Mouse (Mus musculus) kidney, embryonic 16.5 days (tissue): Measurements from ENCODE around the gene Zfp771. TPM values are rescaled to one million over a fixed set of nuclear protein-coding genes. Genes with fewer than 3 reads are reported as not detected.
A peak's percentile ranks its signal among the peaks of the same experiment; 100 is the strongest.

Experiments used
- ATAC-seq: fragments of 200-750 bp; cut with Nextera tagmentation; 2 replicates; pipeline ENCODE4 v1.8.0; 2017; ENCODE audit warnings: moderate TSS enrichment; ENCODE audit not compliant: low FRiP score, low TSS enrichment
- H3K27ac ChIP-seq: fragments of 300-500 bp; sonication (generic); 2 replicates; pipeline ENCODE4 v1.5.1; 2014; ENCODE audit warnings: low read length
- H3K27me3 ChIP-seq: fragments of 300-500 bp; sonication (generic); 2 replicates; pipeline ENCODE4 v1.6.1; 2014; ENCODE audit warnings: low read length, control low read depth, mixed read lengths; ENCODE audit not compliant: insufficient read depth
- H3K36me3 ChIP-seq: fragments of 300-500 bp; sonication (generic); 2 replicates; pipeline ENCODE4 v1.6.1; 2014; ENCODE audit warnings: low read length, control low read depth, mixed read lengths; ENCODE audit not compliant: insufficient read depth
- H3K4me1 ChIP-seq: fragments of 300-500 bp; sonication (generic); 2 replicates; pipeline ENCODE4 v1.6.1; 2014; ENCODE audit warnings: low read length, control low read depth, mixed read lengths; ENCODE audit not compliant: insufficient read depth
- H3K4me2 ChIP-seq: fragments of 300-500 bp; sonication (generic); replicated peaks from 2 replicates; pipeline ENCODE4 v1.6.1; 2014; ENCODE audit warnings: low read depth, low read length
- H3K4me3 ChIP-seq: fragments of 300-500 bp; sonication (generic); 2 replicates; pipeline ENCODE4 v1.5.1; 2014; ENCODE audit warnings: mild to moderate bottlenecking, low read length
- H3K9ac ChIP-seq: fragments of 300-500 bp; sonication (generic); replicated peaks from 2 replicates; pipeline ENCODE4 v1.6.1; 2014; ENCODE audit warnings: low read length
- H3K9me3 ChIP-seq: fragments of 300-500 bp; sonication (generic); 2 replicates; pipeline ENCODE4 v1.6.1; 2016; ENCODE audit warnings: low read length, control low read depth
- WGBS: fragments of 180-500 bp; shearing (Covaris S2); extraction: QIAGEN DNeasy Blood & Tissue Kit; methylation state at CpG from one replicate; pipeline ENCODE4 v1.1.7; 2014; 5-methylcytosine and 5-hydroxymethylcytosine counted together
- polyA plus RNA-seq: library from polyadenylated mRNA; unstranded; fragments of >200 nt; fragmentation: Nextera tagmentation; extraction: Ambion mirVana; gene quantifications from 2 replicates; pipeline ENCODE4 v1.2.1, GENCODE M21; 2015

Zfp771 gene
- polyA plus RNA-seq, 1 experiment from 2014 or later: 64.3 TPM

DNA sequence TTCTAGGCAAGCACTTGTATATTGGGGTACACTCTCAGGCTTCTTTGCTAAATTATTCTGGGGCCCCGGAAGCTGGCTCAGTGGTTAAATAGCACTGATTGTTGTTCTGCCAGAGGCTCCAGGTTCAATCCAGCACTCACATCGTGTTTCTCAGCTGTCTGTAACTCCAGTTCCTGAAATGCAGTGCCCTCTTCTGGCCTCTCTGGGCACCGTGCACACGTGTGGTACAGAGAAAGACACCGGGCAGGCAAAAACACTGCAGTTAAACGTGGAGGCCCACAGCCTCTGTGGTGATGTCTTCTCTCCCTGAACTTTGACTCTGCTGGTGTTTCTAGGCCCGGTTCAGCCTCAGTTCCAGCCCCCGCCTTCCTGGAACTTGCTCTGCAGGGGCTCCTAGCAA, 34.2 kb downstream of the Zfp771 start:
- H3K4me2 ChIP-seq: no peak overlapping the region
- WGBS: 18% methylated on average over 8 of the region's 8 CpGs
- H3K4me1 ChIP-seq: peaks cover 28% of the 10 kb centered on the region
- H3K4me3 ChIP-seq: no peak overlapping the region
- H3K9me3 ChIP-seq: no peaks in the 10 kb centered on the region
- no peaks in the 10 kb centered on the region for H3K36me3 ChIP-seq
- H3K27ac ChIP-seq: peak overlapping the region; percentile 85
- ATAC-seq: 0 out of 2 replicates have a peak, but pooled peaks have one; percentile 23
- no peak overlapping the region for H3K9ac ChIP-seq
- no peaks in the 10 kb centered on the region for H3K27me3 ChIP-seq

DNA sequence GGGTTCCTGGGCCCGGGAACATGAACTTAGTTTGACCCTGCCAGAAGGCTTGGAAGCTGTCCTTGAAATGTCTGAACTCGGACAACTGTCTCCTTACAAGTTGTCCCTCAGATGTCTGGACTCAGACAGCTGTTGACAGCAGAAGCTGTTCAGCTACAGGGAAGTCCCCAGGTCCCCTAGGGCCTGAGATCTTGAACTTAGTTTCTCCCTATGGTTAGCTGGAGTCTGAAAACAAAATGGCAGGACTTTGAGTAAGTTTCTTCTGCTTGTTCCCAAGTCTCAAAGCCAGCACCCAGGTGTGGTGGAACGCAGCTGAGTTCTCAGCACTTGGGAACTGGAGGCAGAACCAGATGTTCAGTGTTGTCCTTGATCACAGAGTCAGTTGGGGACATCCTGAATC, 36.0 kb downstream of the Zfp771 start:
- no peak for ATAC-seq
- Histone ChIP-seq H3K4me3 (no peak overlapping the region), H3K27me3 (no peaks in the 10 kb centered on the region), H3K4me1 (peaks cover 23% of the 10 kb centered on the region), H3K9ac (no peak overlapping the region), H3K27ac (no peak overlapping the region), H3K9me3 (no peaks in the 10 kb centered on the region), H3K36me3 (no peaks in the 10 kb centered on the region), H3K4me2 (no peak overlapping the region)
- WGBS: 68% methylated on average over 3 of the region's 3 CpGs

DNA sequence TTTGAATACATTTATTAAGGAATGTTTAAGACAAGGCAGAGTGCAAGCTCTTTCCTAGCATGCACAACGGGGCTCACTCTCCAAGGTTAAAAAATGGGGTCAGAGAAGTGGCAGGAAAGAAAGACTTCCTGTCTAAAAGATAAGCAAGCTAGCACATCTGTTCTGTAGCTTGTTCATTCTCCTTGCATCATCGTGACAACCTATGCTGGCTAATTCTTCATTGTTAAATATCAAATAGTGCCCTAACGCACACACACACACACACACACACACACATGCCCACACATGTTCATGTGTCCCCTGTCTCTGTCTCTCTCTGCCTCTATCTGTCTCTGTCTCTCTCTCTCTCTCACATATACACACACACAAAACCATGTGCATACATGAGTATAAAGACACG, 37.0 kb downstream of the Zfp771 start:
- no peak overlapping the region for H3K9ac ChIP-seq
- no peak for ATAC-seq
- no peak overlapping the region for H3K27ac ChIP-seq
- peaks cover 22% of the 10 kb centered on the region for H3K4me1 ChIP-seq
- H3K9me3 ChIP-seq: no peaks in the 10 kb centered on the region
- H3K4me3 ChIP-seq: no peak overlapping the region
- no peaks in the 10 kb centered on the region for H3K27me3 ChIP-seq
- H3K4me2 ChIP-seq: no peak overlapping the region
- WGBS: 57% methylated on average over 4 of the region's 4 CpGs
- H3K36me3 ChIP-seq: no peaks in the 10 kb centered on the region

DNA sequence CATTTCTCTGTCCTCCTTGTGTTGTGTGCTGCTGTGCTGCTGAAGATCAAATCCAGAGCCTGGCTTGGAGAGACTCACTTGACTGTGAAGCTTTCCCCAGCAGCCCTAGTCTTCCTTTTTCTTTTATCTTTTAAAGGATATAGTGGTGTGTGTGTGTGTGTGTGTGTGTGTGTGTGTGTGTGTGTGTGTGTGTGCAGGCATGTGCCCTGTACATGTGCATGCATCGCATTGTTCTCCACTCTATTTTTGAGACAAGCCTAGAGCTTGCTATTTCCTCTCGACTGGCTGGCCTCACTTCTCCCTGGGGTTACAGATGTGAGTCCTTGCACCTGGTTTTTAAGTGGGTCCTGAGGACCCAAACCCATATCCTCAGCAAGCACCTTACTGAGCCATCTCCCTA, 38.1 kb downstream of the Zfp771 start:
- Histone ChIP-seq H3K27me3 (no peaks in the 10 kb centered on the region), H3K36me3 (no peaks in the 10 kb centered on the region), H3K4me3 (no peak overlapping the region), H3K4me2 (no peak overlapping the region), H3K4me1 (peaks cover 11% of the 10 kb centered on the region), H3K9me3 (no peaks in the 10 kb centered on the region), H3K9ac (no peak overlapping the region), H3K27ac (no peak overlapping the region)
- WGBS: 81% methylated on average over 2 of the region's 2 CpGs
- ATAC-seq: no peak

DNA sequence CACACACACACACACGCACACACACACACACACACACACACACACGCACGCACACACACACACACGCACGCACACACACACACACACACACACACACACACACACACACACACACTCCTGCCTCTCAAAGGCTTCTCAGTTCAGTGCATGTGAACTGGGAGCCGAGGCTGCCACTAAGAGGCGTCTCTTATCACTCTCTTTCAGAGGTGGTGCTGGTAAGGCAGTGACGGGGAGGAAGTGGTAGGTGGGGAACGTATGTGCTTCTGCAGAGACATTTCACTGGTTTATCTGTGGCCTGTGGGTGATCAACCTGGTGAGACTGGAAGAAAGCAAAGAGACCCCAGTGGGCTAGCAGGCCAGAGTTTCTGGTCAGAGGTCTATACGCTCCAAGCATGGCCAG, 41.1 kb downstream of the Zfp771 start:
- ATAC-seq: no peak
- Histone ChIP-seq H3K27ac (no peak overlapping the region), H3K27me3 (no peaks in the 10 kb centered on the region), H3K4me2 (no peak overlapping the region), H3K9ac (no peak overlapping the region), H3K9me3 (peaks cover 11% of the 10 kb centered on the region), H3K4me3 (no peak overlapping the region), H3K4me1 (no peaks in the 10 kb centered on the region), H3K36me3 (no peaks in the 10 kb centered on the region)
- 79% methylated on average over 5 of the region's 10 CpGs for WGBS

DNA sequence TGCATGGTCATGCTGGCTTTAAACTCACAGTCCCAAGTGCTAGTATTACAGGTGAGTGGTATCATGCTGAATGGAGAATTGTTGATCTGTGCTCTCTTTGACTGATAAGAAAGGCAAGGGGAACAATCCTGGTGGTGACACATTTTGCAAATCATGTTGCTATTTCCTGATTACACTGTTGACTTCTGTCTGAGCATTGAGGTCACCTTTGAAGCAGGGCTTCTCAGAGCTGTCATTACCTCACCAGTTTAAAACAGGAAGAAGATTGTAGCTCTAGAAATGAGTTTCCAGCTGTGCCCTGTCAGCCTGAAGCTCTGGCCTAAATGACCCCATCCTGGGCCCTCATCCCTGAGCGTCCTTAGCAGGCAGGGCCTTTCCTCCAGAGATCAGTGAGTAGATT, 43.9 kb downstream of the Zfp771 start:
- Histone ChIP-seq H3K9ac (no peak overlapping the region), H3K9me3 (peaks cover 11% of the 10 kb centered on the region), H3K4me2 (no peak overlapping the region), H3K27ac (no peak overlapping the region), H3K27me3 (no peaks in the 10 kb centered on the region), H3K4me3 (no peak overlapping the region), H3K4me1 (no peaks in the 10 kb centered on the region), H3K36me3 (no peaks in the 10 kb centered on the region)
- no peak for ATAC-seq
- 82% methylated on average over 1 of the region's 1 CpGs for WGBS

DNA sequence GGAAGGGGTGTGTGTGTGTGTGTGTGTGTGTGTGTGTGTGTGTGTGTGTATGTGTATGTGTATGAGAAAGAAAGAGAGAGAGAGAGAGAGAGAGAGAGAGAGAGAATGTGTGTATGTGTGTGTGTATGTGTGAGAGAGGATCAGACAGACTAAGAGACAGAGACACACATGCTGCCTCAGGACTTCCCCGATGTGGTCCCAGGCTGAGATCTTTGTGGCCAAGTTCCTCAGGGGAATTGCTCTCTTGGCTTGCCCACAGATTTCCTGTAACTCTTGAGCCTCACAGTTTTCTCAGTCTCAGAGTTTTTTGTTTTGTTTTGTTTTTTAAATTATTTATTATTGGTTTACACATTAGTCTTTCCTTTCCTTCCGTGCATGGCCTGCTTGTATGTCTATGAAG, 45.2 kb downstream of the Zfp771 start:
- H3K27ac ChIP-seq: no peak overlapping the region
- H3K4me1 ChIP-seq: no peaks in the 10 kb centered on the region
- H3K4me2 ChIP-seq: no peak overlapping the region
- H3K36me3 ChIP-seq: no peaks in the 10 kb centered on the region
- H3K9me3 ChIP-seq: peaks cover 11% of the 10 kb centered on the region
- WGBS: 72% methylated on average over 2 of the region's 2 CpGs
- H3K4me3 ChIP-seq: no peak overlapping the region
- no peaks in the 10 kb centered on the region for H3K27me3 ChIP-seq
- no peak for ATAC-seq
- H3K9ac ChIP-seq: no peak overlapping the region

DNA sequence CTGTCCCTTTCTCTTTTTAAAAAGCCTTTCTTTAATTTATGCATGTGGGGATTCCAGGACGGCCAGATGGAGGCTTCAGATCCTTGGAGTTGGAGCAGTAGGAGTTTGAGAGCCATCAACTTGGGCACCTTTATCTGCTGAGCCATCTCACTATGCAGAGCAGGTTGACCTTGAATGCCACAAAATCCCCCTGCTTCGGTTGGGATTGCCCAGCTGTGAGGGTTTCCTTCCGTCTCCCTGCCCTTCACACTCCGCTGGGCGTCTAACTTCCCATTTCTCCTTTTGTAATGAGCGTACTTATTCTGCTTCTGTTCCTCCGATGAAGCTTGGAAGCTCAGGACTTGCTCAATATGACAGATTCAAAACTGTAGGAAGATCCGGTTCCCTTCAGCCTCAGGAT, 46.1 kb downstream of the Zfp771 start:
- H3K27me3 ChIP-seq: no peaks in the 10 kb centered on the region
- no peaks in the 10 kb centered on the region for H3K36me3 ChIP-seq
- no peak for ATAC-seq
- H3K9ac ChIP-seq: no peak overlapping the region
- H3K9me3 ChIP-seq: peaks cover 11% of the 10 kb centered on the region
- H3K4me1 ChIP-seq: no peaks in the 10 kb centered on the region
- H3K4me2 ChIP-seq: 0 out of 2 replicates have a peak overlapping the region, but pooled peaks have one; percentile 4
- no peak overlapping the region for H3K27ac ChIP-seq
- H3K4me3 ChIP-seq: no peak overlapping the region
- 37% methylated on average over 8 of the region's 8 CpGs for WGBS

DNA sequence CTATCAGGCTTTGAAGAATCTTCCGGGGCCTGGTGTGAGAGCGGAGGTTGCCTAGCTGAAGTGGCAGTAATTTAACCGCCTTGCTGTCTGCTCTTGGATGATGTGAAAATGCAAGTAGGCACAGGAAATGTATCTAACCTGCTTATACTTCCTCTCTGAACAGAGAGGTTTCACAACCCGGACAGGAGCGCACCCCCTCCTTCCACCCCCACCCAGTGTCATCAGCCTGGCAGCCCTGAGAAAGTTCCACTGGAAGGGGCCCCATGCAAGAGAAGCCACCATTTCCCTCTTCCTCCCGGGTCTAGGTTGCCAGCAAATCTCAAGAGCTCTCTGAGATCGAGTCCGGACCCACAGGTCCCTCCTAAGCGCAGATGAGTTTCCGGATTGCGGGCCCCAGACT, 52.0 kb downstream of the Zfp771 start, which contains the start of gene Itgal:
Gene Itgal (plus strand): TSS at position 163 of the 400 bp plus-strand sequence.
- 79% methylated on average over 11 of the region's 11 CpGs for WGBS
- Histone ChIP-seq H3K4me3 (no peak within 1 kb of the TSS), H3K36me3 (no peaks in the 10 kb centered on the region), H3K9ac (no peak within 1 kb of the TSS), H3K9me3 (no peaks in the 10 kb centered on the region), H3K4me1 (no peaks in the 10 kb centered on the region), H3K4me2 (no peak within 1 kb of the TSS), H3K27me3 (no peaks in the 10 kb centered on the region), H3K27ac (no peak within 1 kb of the TSS)
- no peak for ATAC-seq

DNA sequence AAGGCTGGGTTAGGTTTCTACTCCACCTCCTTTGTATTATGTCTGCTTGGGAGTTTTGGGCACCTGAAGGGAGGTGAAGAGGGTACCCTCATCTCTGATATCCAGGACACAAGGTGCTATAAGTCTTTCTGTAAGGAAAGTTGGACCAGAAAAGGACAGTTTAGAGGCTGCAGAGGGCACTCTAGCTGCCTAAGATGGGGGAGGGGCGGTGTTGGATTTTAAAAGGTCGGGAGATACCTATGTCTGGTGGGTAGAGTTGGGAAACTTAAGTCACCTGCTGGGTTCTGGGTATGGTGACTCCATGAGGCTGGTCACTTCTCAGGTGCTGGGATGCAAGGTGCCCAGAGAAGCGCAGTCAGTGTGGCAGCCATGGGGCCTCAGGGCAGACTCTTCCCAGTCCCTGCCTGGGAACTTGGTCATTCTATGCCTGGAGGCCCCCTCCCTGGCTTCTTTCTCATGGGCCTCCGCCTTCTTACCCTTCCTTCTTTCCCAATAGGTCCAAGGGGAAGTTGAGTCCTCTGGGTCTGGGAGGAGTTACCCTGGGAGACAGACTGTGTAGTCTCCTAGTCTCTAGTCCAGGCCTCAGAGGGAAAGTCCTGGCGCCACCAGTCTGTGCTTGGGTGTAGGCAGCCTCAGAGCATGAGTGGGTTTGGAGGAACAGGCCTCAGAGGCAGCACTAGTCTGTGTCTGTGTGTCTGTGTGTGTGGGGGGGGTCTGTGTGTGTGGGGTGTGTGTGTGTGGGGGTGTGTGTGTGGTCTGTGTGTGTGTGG, 52.9 kb downstream of the Zfp771 start:
- Histone ChIP-seq H3K4me1 (no peaks in the 10 kb centered on the region), H3K9me3 (no peaks in the 10 kb centered on the region), H3K4me3 (no peak overlapping the region), H3K9ac (no peak overlapping the region), H3K4me2 (no peak overlapping the region), H3K27me3 (no peaks in the 10 kb centered on the region), H3K36me3 (no peaks in the 10 kb centered on the region), H3K27ac (no peak overlapping the region)
- ATAC-seq: no peak
- 84% methylated on average over 5 of the region's 5 CpGs for WGBS
